Mouse (Mus musculus) thymus, adult 2 months (tissue): ENCODE measurements around the gene Fam53b. TPM values are rescaled to one million over a fixed set of nuclear protein-coding genes. Genes with fewer than 3 reads are reported as not detected.

Source experiments
- DNase-seq: peaks from one replicate; pipeline ENCODE4 v3.0.0; 2021
- H3K27ac ChIP-seq: fragments of 200-500 bp; 2 replicates; pipeline ENCODE4 v1.5.1; 2012; ENCODE audit warnings: low read length, control low read depth; ENCODE audit not compliant: control insufficient read depth, insufficient read depth
- H3K27me3 ChIP-seq: fragments of 200-500 bp; 2 replicates; pipeline ENCODE4 v1.6.1; 2012; ENCODE audit warnings: mild to moderate bottlenecking, low read length, moderate library complexity, mixed read lengths; ENCODE audit not compliant: control insufficient read depth, insufficient read depth
- H3K36me3 ChIP-seq: fragments of 200-500 bp; 2 replicates; pipeline ENCODE4 v1.6.1; 2012; ENCODE audit warnings: mild to moderate bottlenecking, low read length, moderate library complexity; ENCODE audit not compliant: control insufficient read depth, insufficient read depth
- H3K4me1 ChIP-seq: fragments of 200-500 bp; replicated peaks from 2 replicates; pipeline ENCODE4 v1.6.1; 2012; ENCODE audit warnings: low read length; ENCODE audit not compliant: control insufficient read depth, insufficient read depth
- H3K4me3 ChIP-seq: fragments of 200-500 bp; 2 replicates; pipeline ENCODE4 v1.5.1; 2012; ENCODE audit warnings: mild to moderate bottlenecking, low read length, control low read depth, moderate library complexity; ENCODE audit not compliant: control insufficient read depth, insufficient read depth
- CTCF ChIP-seq: fragments of 200-500 bp; IDR thresholded peaks from 2 replicates; pipeline ENCODE4 v1.5.1; 2012; ENCODE audit warnings: mild to moderate bottlenecking, control low read depth, low read length, moderate library complexity, borderline replicate concordance; ENCODE audit not compliant: control insufficient read depth, poor library complexity, insufficient read depth; ENCODE audit errors: extremely low read depth
- POLR2A ChIP-seq: fragments of 200-500 bp; IDR thresholded peaks from 2 replicates; pipeline ENCODE4 v1.6.1; 2012; ENCODE audit warnings: mild to moderate bottlenecking, low read length, control low read depth, moderate library complexity; ENCODE audit not compliant: control insufficient read depth, poor library complexity, insufficient read depth; ENCODE audit errors: extremely low read depth
- WGBS: fragments of 180-500 bp; shearing (Covaris S2); methylation state at CpG from one replicate; pipeline ENCODE4 v1.1.7; 2018; 5-methylcytosine and 5-hydroxymethylcytosine counted together
- polyA plus RNA-seq: library from polyadenylated mRNA; depleted of rRNA; stranded (reverse); fragments of >200 nt; gene quantifications from 2 replicates; pipeline ENCODE4 v1.2.3, GENCODE M21; 2012

Fam53b gene
- polyA plus RNA-seq, 1 experiment, result 104 TPM

- peak; percentile 82 for DNase-seq
- Histone ChIP-seq H3K27ac (peak within 1 kb of the TSS; percentile 17), H3K27me3 (no peaks in the 10 kb centered on the region), H3K4me1 (peaks cover 4% of the 10 kb centered on the region), H3K36me3 (no peaks in the 10 kb centered on the region; the same call in 1 of the 2 replicates), H3K4me3 (peak within 1 kb of the TSS; percentile 70)
- under 1% methylated on average over 37 of the region's 37 CpGs for WGBS
- TF ChIP-seq POLR2A (peak; percentile 61; the same call in 1 of the 2 replicates), CTCF (0 out of 2 replicates have a peak, but pooled peaks have one; percentile 44)
These were observed 38.6 kb upstream of the Fam53b start, which contains the start of gene Eef1akmt2 for GRCm38 (mm10) chr7:132852173-132852844. Eef1akmt2 (minus strand) TSS chr7:132852673.

GRCm38 (mm10) chr7:132843152-132843551 lies 29.5 kb upstream of the Fam53b start:
- no peak for TF ChIP-seq CTCF
- TF ChIP-seq POLR2A, result no peak
- WGBS, result 70% methylated on average over 3 of the region's 3 CpGs
- H3K4me1 ChIP-seq, result no peaks in the 10 kb centered on the region
- H3K27ac ChIP-seq, result no peak overlapping the region
- no peak for DNase-seq
- peaks cover 10% of the 10 kb centered on the region for H3K36me3 ChIP-seq
- no peaks in the 10 kb centered on the region for H3K27me3 ChIP-seq
- H3K4me3 ChIP-seq, result no peak overlapping the region

GRCm38 (mm10) chr7:132842455-132842854 lies 28.8 kb upstream of the Fam53b start:
- no peaks in the 10 kb centered on the region for H3K27me3 ChIP-seq
- no peak for DNase-seq
- H3K4me3 ChIP-seq, result no peak overlapping the region
- WGBS, result 93% methylated on average over 1 of the region's 1 CpGs
- TF ChIP-seq POLR2A (no peak), CTCF (no peak)
- H3K27ac ChIP-seq, result no peak overlapping the region
- H3K36me3 ChIP-seq, result peaks cover 10% of the 10 kb centered on the region
- H3K4me1 ChIP-seq, result no peaks in the 10 kb centered on the region

GRCm38 (mm10) chr7:132841287-132841686 lies 27.6 kb upstream of the Fam53b start:
- Histone ChIP-seq H3K36me3 (peaks cover 10% of the 10 kb centered on the region), H3K4me1 (no peaks in the 10 kb centered on the region), H3K4me3 (no peak overlapping the region), H3K27ac (no peak overlapping the region), H3K27me3 (no peaks in the 10 kb centered on the region)
- TF ChIP-seq POLR2A (no peak), CTCF (no peak)
- DNase-seq, result no peak
- 96% methylated on average over 5 of the region's 5 CpGs for WGBS

- no peak overlapping the region for H3K4me3 ChIP-seq
- no peaks in the 10 kb centered on the region for H3K4me1 ChIP-seq
- TF ChIP-seq CTCF (no peak), POLR2A (no peak)
- no peak overlapping the region for H3K27ac ChIP-seq
- 93% methylated on average over 4 of the region's 4 CpGs for WGBS
- no peak for DNase-seq
- no peaks in the 10 kb centered on the region for H3K27me3 ChIP-seq
- peaks cover 29% of the 10 kb centered on the region for H3K36me3 ChIP-seq
These were observed 17.3 kb upstream of the Fam53b start for GRCm38 (mm10) chr7:132830955-132831354.

- no peak overlapping the region for H3K27ac ChIP-seq
- TF ChIP-seq CTCF (no peak), POLR2A (no peak)
- WGBS, result 24% methylated on average over 1 of the region's 1 CpGs
- H3K4me3 ChIP-seq, result no peak overlapping the region
- H3K27me3 ChIP-seq, result no peaks in the 10 kb centered on the region
- no peaks in the 10 kb centered on the region for H3K4me1 ChIP-seq
- no peak for DNase-seq
- H3K36me3 ChIP-seq, result peaks cover 16% of the 10 kb centered on the region
These were observed 10.8 kb upstream of the Fam53b start for GRCm38 (mm10) chr7:132824346-132825022.
